Comparison of ENCODE assay signal across 9 mouse cellular contexts in genomic region chr5:88884101-88884500, GRCm38 (mm10). TPM values are rescaled to one million over a fixed set of nuclear protein-coding genes. Genes with fewer than 3 reads are reported as not detected.
DNase-seq lines count a peak whose midpoint lies in the region; ATAC-seq lines count a peak whose summit lies in the region.
"Had no signal": no experiment of that assay in that cellular context is flagged by ENCODE, and none has a peak within 500 bp of the region (broad histone marks: within the 10 kb centered on the region; RNA-seq: fewer than 3 reads in every experiment).

No protein-coding gene starts in this region.

- H3K27ac ChIP-seq in liver, embryonic 11.5 days (ENCODE audit: low read depth, low read length), result no peak overlapping the region
- H3K27ac ChIP-seq: liver, embryonic 13.5 days had no signal

- H3K4me3 ChIP-seq in liver, embryonic 11.5 days (ENCODE audit: low read depth, low read length), result no peak overlapping the region
- H3K4me3 ChIP-seq: erythroblast, embryonic 14.5 days; liver, embryonic 13.5 days had no signal

- H3K4me2 ChIP-seq in liver, embryonic 11.5 days, result no peak overlapping the region
- H3K4me2 ChIP-seq: liver, embryonic 13.5 days had no signal

- H3K27me3 ChIP-seq in liver, embryonic 11.5 days (replicated peaks; ENCODE audit: control insufficient read depth, insufficient read depth, low read length), result peaks cover 34% of the 10 kb centered on the region

- 20% methylated on average over 3 of the region's 3 CpGs for WGBS in liver, embryonic 11.5 days

- H3K9me3 ChIP-seq in liver, embryonic 11.5 days (ENCODE audit: control insufficient read depth, low read length), result no peaks in the 10 kb centered on the region
- H3K9me3 ChIP-seq: liver, embryonic 13.5 days had no signal

- no peak for ATAC-seq in liver, embryonic 11.5 days (replicated peaks; ENCODE audit: low FRiP score)

- no peak overlapping the region for H3K9ac ChIP-seq in liver, embryonic 11.5 days (ENCODE audit: low read depth, low read length)
- H3K9ac ChIP-seq: liver, embryonic 13.5 days had no signal

- DNase-seq in liver (peak; percentile 11), ZHBTc4 (ENCODE audit: low read depth, low spot score) (peak; percentile 67)
- DNase-seq in liver, embryonic 11.5 days (ENCODE audit: low spot score), result no peak
- peak; percentile 71 for DNase-seq in cerebellum, postnatal 10 days
- peak; percentile 60 for DNase-seq in kidney, adult 9 months
- DNase-seq in lung, postnatal 36 days, result peak; percentile 62
- DNase-seq in testis, postnatal 14 days (ENCODE audit: low spot score), result no peak
- DNase-seq: liver, embryonic 13.5 days had no signal

- no peaks in the 10 kb centered on the region for H3K4me1 ChIP-seq in liver, embryonic 11.5 days (replicated peaks; ENCODE audit: control insufficient read depth, insufficient read depth, low read length)

- H3K36me3 ChIP-seq in liver, embryonic 11.5 days (ENCODE audit: control insufficient read depth, insufficient read depth, low read length), result no peaks in the 10 kb centered on the region
- H3K36me3 ChIP-seq: liver, embryonic 13.5 days had no signal

RNA-seq across cellular contexts. Expression of gene Slc4a4, which starts 2.5 kb away (rescaled TPM):
- polyA plus RNA-seq in liver, embryonic 11.5 days (2014; fragmentation: Nextera tagmentation; extraction: Ambion mirVana), result 1.2 and 1.5 TPM in 2 replicates
- polyA plus RNA-seq: erythroblast, embryonic 14.5 days had no signal

Comparison
In these comparisons a context has a peak if more than half of its experiments do, and no peak if none do; other contexts are left out.
1. DNase-seq: peak in liver (single experiment), ZHBTc4 (single experiment), cerebellum, postnatal 10 days (2 of 2), kidney, adult 9 months (single experiment) and lung, postnatal 36 days (single experiment); none in liver, embryonic 11.5 days (single experiment) and testis, postnatal 14 days (single experiment).